Mouse (Mus musculus) retina, postnatal 1 day (tissue): Measurements from ENCODE around the gene Rbm7.
"Not testable (repeated sequence)": the region's sequence is repeated elsewhere in the genome, so short reads cannot be mapped to it uniquely, and the experiment has no call there.

Experiments used
- DNase-seq: peaks from one replicate; pipeline ENCODE4 v3.0.0-alpha.2; 2012

The Rbm7 gene

GRCm38 (mm10) chr9:48494817-48495547 lies at the start of gene Rbm7, which contains the start of gene Gm5617:
Gene Rbm7, minus strand, starts transcription at chr9:48495299.
Gene Gm5617, plus strand, starts transcription at chr9:48495442.
- peak; percentile 98 for DNase-seq

DNA sequence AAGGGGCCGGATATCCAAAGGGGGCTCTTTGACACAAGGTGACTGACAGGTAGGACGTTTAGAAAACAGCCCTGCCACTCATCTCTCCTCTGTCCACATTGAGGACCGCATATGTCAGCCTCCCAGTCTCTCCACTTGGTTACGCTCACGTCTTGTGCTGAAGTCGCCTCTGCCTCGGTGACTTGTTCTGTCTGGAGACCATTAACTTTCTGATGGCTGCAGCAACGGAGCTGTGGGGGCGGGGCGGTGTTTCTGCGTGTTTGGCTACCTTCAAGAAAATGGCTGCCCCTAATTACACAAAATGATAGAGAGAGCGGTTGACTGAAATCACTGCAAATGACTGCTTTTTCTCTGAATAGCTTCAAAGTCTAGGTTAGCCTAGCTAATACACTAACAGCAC lies 43.6 kb upstream of the Rbm7 start:
- peak; percentile 38 for DNase-seq

DNA sequence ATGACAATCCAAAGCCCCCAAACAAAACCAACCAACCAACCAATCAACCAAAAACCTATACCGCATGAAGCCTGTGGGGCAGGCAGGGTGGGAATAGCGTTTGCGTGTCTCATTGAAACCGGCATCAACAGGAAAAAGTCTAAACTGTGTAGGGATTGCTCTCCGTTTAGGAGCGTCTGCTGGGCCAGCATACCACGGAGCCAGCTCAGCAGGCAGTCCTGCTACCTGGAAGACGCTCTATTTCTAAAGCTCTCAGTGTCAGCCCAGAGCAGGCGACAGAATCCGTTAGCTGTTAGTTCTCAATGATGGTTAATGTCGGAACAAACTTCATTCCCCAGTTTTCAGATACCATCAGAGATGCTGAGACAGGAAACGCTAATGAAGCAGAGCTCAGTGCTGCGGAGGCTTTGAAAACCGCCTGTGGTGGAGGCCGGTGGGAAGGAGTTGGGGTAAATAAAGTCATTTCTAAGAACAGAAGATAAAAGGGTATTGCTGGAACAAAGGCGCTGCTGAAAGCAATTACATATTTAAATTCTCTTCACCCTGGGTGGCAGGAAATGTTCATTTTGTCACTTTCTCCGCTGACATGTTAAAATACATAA lies 43.0 kb upstream of the Rbm7 start:
- peak; percentile 31 for DNase-seq

GRCm38 (mm10) chr9:48537616-48538015 lies 42.5 kb upstream of the Rbm7 start:
- peak; percentile 16 for DNase-seq

DNA sequence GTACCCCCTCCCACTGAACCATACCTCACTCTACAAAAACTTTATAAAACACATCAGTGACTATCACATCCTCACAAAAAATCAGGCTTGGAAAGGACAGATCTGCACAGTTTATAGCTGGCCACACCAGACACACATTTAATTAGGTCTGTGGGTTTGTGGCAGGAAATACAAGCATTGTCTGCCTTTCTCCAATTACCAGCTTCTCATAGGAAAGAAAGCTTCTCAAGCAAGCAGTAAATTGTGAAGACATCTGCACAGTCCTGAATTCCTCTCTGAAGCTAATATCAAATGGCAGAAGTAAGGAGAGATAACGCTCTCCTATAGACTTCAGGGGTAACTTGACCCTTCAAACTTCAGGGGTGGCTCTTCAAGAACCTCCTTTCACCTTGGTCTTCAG lies 41.3 kb upstream of the Rbm7 start:
- no peak for DNase-seq

DNA sequence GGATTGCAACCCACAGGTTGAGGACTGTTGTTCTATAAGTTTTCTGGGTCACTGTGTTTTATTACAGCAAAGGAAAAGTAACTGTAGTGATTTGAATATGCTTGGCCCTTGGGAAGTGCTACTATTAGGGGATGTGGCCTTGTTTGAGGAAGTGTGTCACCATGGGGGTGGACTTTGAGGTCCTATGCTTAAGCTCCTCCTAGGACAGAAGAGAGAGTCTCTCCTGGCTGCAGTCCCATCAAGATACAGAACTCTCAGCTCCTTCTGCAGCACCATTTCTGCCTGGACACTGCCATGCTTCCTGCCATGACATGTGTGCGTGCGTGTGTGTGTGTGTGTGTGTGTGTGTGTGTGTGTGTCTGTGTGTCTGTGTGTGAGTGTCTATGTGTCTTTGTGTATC lies 37.6 kb upstream of the Rbm7 start:
- no peak for DNase-seq

DNA sequence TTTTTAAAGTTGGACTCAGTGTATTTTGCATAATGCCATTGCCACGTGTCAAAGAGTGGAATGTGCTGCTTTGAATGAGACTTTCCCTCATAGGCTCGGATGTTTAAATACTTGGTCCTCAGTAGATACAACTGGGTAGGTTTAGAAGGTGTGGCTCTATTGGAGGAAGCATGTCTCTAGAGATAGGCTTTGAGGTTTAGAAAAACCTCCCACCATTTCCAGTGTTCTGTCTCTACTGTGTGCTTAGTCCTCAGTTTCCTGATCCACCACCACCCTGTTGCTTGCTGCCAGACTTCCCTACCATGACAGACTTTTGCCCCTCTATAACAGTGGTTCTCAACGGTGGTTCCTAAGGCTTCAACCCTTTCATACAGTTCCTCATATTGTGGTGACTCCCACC lies 37.1 kb upstream of the Rbm7 start:
- DNase-seq: no peak

DNA sequence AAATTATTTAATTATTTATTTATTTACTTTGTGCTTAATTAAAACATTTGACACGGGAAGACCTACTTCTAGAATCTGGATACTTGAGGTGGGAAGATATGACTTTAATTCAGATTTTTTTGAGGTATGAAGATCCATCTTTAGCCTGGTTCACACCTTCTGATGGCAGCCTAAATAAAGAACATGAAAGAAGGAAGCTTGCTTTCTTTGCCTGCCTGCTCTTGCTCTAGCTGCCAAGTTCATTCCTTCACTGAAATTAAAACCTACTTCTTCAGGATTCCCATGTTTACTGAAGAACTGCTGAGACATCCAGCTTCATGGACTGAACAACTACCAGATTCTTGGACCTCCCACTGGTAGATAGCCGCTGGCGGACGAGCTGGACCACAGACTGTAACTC lies 36.2 kb upstream of the Rbm7 start:
- no peak for DNase-seq

GRCm38 (mm10) chr9:48526520-48526919 lies 31.4 kb upstream of the Rbm7 start:
- DNase-seq: no peak

DNA sequence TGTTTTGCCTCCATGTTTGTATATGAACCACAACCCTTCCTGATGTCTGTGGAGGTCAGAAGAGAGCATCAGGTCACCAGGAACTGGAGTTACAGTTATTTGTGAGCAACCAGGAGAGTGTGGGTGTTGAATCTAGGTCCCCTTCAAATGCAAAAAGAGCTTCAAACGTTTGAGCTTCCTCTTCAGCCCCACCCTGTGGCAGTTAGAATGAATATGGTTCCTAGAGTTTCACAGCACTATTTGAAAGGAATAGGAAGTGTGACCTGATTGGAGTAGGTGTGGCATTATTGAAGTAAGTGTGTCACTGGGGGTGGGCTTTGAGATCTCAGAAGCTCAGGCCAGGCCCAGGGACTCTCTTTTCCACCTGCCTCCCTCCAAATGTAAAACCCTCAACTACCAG lies 30.5 kb upstream of the Rbm7 start:
- no peak for DNase-seq

- DNase-seq: not testable (repeated sequence)
Observed at GRCm38 (mm10) chr9:48520405-48520804, 25.3 kb upstream of the Rbm7 start.

DNA sequence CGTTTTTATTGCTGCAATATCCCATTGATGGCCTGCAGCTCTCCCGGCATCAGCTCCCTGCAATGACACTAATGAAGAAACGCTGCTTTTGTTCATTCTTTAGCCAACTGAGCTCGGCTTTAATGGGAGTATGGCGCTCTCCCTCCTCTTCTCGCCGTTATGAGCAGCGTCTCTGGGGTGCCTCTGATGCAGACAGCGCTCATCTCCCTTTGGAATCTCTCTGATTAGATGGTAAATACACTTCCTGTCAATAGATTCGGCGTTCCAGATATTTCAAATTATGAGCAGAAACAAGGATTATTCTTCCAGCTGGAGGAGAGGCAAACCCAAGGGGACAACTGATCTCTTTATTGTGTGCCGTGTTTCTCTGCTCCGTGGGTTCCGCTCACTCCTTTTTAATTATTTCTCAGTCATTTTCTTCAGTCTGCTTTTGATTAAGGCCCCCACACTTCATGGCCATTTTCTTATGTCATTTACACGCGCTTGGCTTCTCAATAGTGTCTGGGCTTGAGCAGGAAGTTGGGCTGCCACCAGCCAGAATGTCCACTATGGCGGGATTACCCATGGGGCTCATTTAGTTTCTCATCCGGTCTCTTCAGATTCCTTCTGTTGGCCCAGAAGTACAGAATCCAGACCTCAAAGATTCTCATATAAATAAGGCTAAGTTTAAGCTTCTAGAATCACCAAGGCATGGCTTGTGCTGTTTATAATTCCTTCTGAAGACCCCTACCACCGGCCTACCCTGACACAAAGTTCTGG lies 22.5 kb upstream of the Rbm7 start:
- peak; percentile 43 for DNase-seq

GRCm38 (mm10) chr9:48516615-48517371 lies 21.7 kb upstream of the Rbm7 start:
- peak; percentile 37 for DNase-seq

GRCm38 (mm10) chr9:48515332-48515731 lies 20.2 kb upstream of the Rbm7 start:
- DNase-seq: peak; percentile 65

- DNase-seq: no peak
Observed at GRCm38 (mm10) chr9:48510134-48510533, 15.0 kb upstream of the Rbm7 start.

DNA sequence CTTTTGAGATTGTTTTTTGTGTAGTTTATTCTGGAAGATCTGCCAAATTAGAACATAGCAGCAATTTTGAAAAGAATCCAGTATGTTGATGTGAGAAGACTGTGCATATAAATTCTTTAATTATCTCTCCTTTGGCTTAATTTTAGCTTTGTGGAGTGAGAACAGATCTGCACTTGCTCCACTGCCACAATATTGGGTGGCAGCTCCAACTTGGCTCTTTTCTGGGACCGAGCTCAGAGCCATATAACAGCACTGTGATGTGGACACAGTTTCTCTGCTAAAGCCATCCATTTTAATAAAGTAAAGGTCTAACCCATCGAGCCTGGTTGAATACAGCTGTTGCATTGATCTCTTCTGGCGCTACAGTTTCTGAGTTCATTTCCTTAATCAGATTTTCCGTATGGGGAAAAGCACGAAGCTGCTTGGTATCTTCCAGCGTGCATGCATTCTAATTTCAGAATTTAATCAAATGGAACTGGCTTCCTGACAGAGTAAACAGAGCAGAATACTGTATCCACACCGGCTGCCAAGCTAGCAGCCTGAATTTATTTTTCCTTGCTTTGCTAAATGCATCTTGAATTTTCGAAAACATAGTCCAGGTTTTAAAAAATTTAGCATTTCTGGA lies 9.8 kb upstream of the Rbm7 start:
- DNase-seq: no peak

GRCm38 (mm10) chr9:48503001-48503400 lies 7.9 kb upstream of the Rbm7 start:
- no peak for DNase-seq

- DNase-seq: no peak
Observed at GRCm38 (mm10) chr9:48501192-48501591, 6.1 kb upstream of the Rbm7 start.

- no peak for DNase-seq
Observed at GRCm38 (mm10) chr9:48495548-48495932, 441 bp upstream of the Rbm7 start.

DNA sequence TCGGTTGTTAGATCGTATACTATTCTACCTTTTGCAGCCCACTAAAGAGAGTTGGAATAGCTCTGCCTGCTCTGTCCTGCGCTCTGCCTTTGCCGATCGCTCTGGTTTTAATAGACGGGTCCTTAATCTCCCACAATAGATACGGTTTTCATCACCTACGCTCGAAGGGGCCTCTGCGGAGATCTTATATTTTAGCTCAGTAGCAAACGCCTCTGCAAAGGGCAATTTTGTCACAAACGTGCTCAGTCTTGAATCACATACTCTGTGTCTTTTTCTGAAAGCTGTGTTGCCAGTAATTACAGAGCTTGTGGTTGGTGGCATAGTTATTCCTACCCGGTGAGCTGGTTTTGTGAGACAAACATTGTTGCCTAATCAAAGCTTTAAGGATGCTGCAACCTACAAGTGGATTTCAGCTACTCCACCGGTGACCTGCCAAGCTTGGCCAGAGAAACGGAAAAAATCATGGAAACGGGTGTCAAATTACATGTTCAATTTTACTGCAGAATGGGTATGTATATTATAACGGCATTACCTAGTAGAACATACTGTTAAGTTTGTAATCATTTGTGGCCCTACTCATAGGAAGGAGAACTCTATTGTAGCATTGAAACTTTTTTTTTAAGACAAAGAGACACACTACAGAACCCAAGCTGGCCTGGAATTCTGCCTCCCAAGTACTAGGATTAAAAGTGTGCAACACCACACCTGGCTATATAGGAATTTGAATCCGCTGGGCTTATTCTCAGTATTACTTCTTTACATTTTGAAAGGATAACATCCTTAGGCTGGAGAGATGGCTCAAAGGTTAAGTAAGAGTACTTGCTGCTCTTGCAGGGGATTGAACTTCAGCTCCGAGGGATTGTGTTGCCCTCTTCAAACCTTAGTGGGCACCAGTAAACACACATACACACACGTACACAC lies 13.6 kb downstream of the Rbm7 start:
- DNase-seq: peak; percentile 5

DNA sequence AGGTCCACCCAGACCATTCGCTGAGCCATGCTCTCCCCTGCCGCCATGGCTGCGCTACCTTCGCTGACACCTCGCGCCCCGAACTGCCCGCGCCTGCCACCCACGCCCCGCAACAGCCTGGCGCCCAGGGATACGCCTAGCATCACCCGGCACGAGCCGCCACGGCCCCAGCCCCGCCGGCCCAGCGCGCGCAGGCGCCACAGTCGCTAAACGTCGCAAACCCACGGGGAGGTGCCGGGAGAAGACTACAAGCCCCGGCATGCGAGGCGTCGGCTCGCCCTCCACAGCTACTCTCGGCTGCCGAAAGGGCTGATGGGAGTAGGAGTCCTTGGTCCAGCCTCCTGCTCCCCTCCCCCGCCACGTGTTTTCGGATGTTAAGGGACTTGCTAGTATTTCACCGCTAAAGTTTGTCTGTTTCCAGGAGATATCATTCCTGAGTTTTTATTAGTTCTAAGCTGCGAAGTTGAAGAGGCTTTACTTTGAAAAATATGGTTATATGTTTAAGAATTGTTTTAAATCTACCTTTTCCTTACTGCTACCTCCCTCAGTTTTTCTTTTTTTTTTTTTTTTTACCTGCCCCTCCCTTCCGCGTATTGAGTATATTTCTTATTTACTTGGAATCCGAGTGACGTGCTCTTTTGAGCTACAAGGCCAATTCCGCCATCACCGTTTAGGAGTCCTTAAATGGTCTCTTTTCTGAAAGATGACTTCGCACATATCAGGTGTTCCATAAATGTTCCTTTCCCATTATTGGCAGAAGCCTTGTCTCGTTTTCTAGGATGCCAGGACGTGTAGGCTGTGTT lies 14.5 kb downstream of the Rbm7 start, which contains the start of gene Rexo2:
Rexo2 (minus strand) TSS at position 213 of the 803 bp plus-strand sequence.
- DNase-seq: peak; percentile 95
